Mouse (Mus musculus) lung, adult 2 months (tissue): ENCODE results near the gene Surf6. TPM values are rescaled to one million over a fixed set of nuclear protein-coding genes. Genes with fewer than 3 reads are reported as not detected.
A peak's percentile ranks its signal among the peaks of the same experiment; 100 is the strongest.

Experiments
- DNase-seq: peaks from one replicate; pipeline ENCODE4 v3.0.0; 2022
- H3K4me1 ChIP-seq: fragments of 200-500 bp; 2 replicates; pipeline ENCODE4 v1.6.1; 2011; ENCODE audit warnings: low read length; ENCODE audit not compliant: control insufficient read depth, insufficient read depth
- H3K4me3 ChIP-seq: fragments of 200-500 bp; replicated peaks from 2 replicates; pipeline ENCODE3; 2011; ENCODE audit warnings: low read depth, mild to moderate bottlenecking, control low read depth, low read length; ENCODE audit errors: extremely low read depth
- CTCF ChIP-seq: fragments of 200-500 bp; IDR thresholded peaks from 2 replicates; pipeline ENCODE4 v1.5.1; 2011; ENCODE audit warnings: mild to moderate bottlenecking, low read length, control low read depth; ENCODE audit not compliant: insufficient read depth
- POLR2A ChIP-seq: fragments of 200-500 bp; IDR thresholded peaks from 2 replicates; pipeline ENCODE4 v1.6.1; 2011; ENCODE audit warnings: low read depth, mild to moderate bottlenecking, control low read depth, low read length, borderline replicate concordance; ENCODE audit errors: extremely low read depth
- WGBS: fragments of 180-500 bp; shearing (Covaris S2); methylation state at CpG from one replicate; pipeline ENCODE4 v1.1.7; 2018; 5-methylcytosine and 5-hydroxymethylcytosine counted together
- polyA plus RNA-seq: library from polyadenylated mRNA; depleted of rRNA; stranded (reverse); fragments of >200 nt; gene quantifications from 2 replicates; pipeline ENCODE4 v1.2.3, GENCODE M21; 2012

Surf6 gene
- polyA plus RNA-seq, 1 experiment: 10.1 TPM

- DNase-seq: no peak
- Histone ChIP-seq H3K4me3 (no peak overlapping the region), H3K4me1 (peaks cover 13% of the 10 kb centered on the region)
- 61% methylated on average over 8 of the region's 8 CpGs for WGBS
- TF ChIP-seq CTCF (no peak), POLR2A (no peak)
Measured at GRCm38 (mm10) chr2:26914148-26914941, 11.7 kb upstream of the Surf6 start.

GRCm38 (mm10) chr2:26913416-26914147, 10.9 kb upstream of the Surf6 start:
- 75% methylated on average over 17 of the region's 17 CpGs for WGBS
- Histone ChIP-seq H3K4me3 (no peak overlapping the region), H3K4me1 (peaks cover 16% of the 10 kb centered on the region)
- TF ChIP-seq CTCF (no peak), POLR2A (no peak)
- no peak for DNase-seq

- no peak for TF ChIP-seq CTCF
- TF ChIP-seq POLR2A: no peak
- Histone ChIP-seq H3K4me3 (no peak overlapping the region), H3K4me1 (peaks cover 19% of the 10 kb centered on the region)
- DNase-seq: no peak
- 59% methylated on average over 5 of the region's 5 CpGs for WGBS
Measured at GRCm38 (mm10) chr2:26912253-26912770, 9.6 kb upstream of the Surf6 start.

GRCm38 (mm10) chr2:26910994-26911765, 8.5 kb upstream of the Surf6 start:
- TF ChIP-seq POLR2A: no peak
- TF ChIP-seq CTCF: no peak
- Histone ChIP-seq H3K4me3 (peak overlapping the region; percentile 88), H3K4me1 (peaks cover 12% of the 10 kb centered on the region)
- WGBS: under 1% methylated on average over 37 of the region's 37 CpGs
- no peak for DNase-seq

- peak; percentile 100 for DNase-seq
- under 1% methylated on average over 73 of the region's 74 CpGs for WGBS
- TF ChIP-seq POLR2A (peak; percentile 89), CTCF (no peak)
- Histone ChIP-seq H3K4me1 (peaks cover 12% of the 10 kb centered on the region), H3K4me3 (peak within 1 kb of the TSS; percentile 88)
Measured at GRCm38 (mm10) chr2:26910124-26910993, 7.7 kb upstream of the Surf6 start, which contains the start of the genes Med22 and Rpl7a. Gene Med22 (minus strand): TSS chr2:26910677. Gene Rpl7a (plus strand): TSS chr2:26910764.

- DNase-seq: no peak
- no peak for TF ChIP-seq CTCF
- TF ChIP-seq POLR2A: no peak
- H3K4me3 ChIP-seq: no peak overlapping the region
- peaks cover 12% of the 10 kb centered on the region for H3K4me1 ChIP-seq
Measured at GRCm38 (mm10) chr2:26909387-26909784, 6.7 kb upstream of the Surf6 start.

- 62% methylated on average over 18 of the region's 18 CpGs for WGBS
- TF ChIP-seq CTCF (no peak), POLR2A (no peak)
- DNase-seq: no peak
- Histone ChIP-seq H3K4me1 (peaks cover 12% of the 10 kb centered on the region), H3K4me3 (no peak overlapping the region)
Measured at GRCm38 (mm10) chr2:26908710-26909386, 6.2 kb upstream of the Surf6 start.

GRCm38 (mm10) chr2:26907109-26907508, 4.4 kb upstream of the Surf6 start:
- TF ChIP-seq POLR2A: no peak
- peak; percentile 82 for TF ChIP-seq CTCF
- peak; percentile 37 for DNase-seq
- 22% methylated on average over 4 of the region's 4 CpGs for WGBS
- H3K4me3 ChIP-seq: no peak overlapping the region
- peaks cover 18% of the 10 kb centered on the region for H3K4me1 ChIP-seq
